Mouse (Mus musculus): ENCODE results near the gene Scnn1a.

DNA sequence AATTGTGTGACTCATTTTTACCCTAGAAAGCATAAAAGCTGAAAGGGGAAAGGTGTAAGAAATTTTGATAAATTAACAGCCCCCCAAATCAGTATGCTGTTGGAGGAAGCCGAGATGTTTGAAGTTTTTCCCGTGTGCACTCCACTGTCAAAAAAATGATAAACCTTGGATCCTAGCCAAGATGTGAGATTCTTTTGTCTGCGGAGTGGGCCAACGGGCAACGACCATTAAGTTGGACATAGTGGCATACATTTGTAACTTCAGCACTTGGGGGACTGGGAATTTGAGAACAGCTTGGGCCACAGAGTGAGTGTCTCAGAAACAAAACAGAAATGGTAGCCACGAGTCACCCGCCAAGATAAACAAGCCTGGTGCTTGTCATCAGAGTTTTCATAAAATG, 3.4 kb upstream of the Scnn1a start:
- no peak for TF ChIP-seq CTCF (IDR thresholded peaks at IDR 0.05; ENCODE audit: control insufficient read depth, insufficient read depth, insufficient read length)
- no peak for TF ChIP-seq USF1 (IDR thresholded peaks at IDR 0.05; ENCODE audit: low read depth)
- TF ChIP-seq MYOD1 (IDR thresholded peaks at IDR 0.05; ENCODE audit: control insufficient read depth, insufficient read length, low read depth): no peak
- TF ChIP-seq MAX (IDR thresholded peaks at IDR 0.05): no peak
- no peak for TF ChIP-seq CEBPB (IDR thresholded peaks at IDR 0.05; ENCODE audit: low read depth)
- no peak for TF ChIP-seq FOSL1 (IDR thresholded peaks at IDR 0.05; ENCODE audit: insufficient read depth, low read length, poor library complexity, severe bottlenecking)
- TF ChIP-seq MYOG (IDR thresholded peaks at IDR 0.05; ENCODE audit: control insufficient read depth, extremely low read depth, insufficient read length): no peak

Measured in C2C12 (cell line).